Mouse (Mus musculus) neural tube, embryonic 13.5 days (tissue): ENCODE results near the gene Stat5b. TPM values are rescaled to one million over a fixed set of nuclear protein-coding genes. Genes with fewer than 3 reads are reported as not detected.

Source experiments
- ATAC-seq: fragments of 200-750 bp; cut with Nextera tagmentation; 2 replicates; pipeline ENCODE4 v1.8.0; 2017; ENCODE audit warnings: low read depth, mild to moderate bottlenecking, moderate TSS enrichment, moderate library complexity
- H3K27ac ChIP-seq: fragments of 300-500 bp; sonication (generic); replicated peaks from 2 replicates; pipeline ENCODE4 v1.5.1; 2015; ENCODE audit warnings: moderate library complexity, mild to moderate bottlenecking, inconsistent platforms
- H3K27me3 ChIP-seq: fragments of 300-500 bp; sonication (generic); 2 replicates; pipeline ENCODE4 v1.6.1; 2015; ENCODE audit warnings: mild to moderate bottlenecking, inconsistent platforms
- H3K36me3 ChIP-seq: fragments of 300-500 bp; sonication (generic); 2 replicates; pipeline ENCODE4 v1.6.1; 2015; ENCODE audit warnings: mild to moderate bottlenecking, inconsistent platforms
- H3K4me1 ChIP-seq: fragments of 300-500 bp; sonication (generic); replicated peaks from 2 replicates; pipeline ENCODE4 v1.6.1; 2015; ENCODE audit warnings: inconsistent platforms
- H3K4me2 ChIP-seq: fragments of 300-500 bp; sonication (generic); 2 replicates; pipeline ENCODE4 v1.6.1; 2015; ENCODE audit warnings: inconsistent platforms, mild to moderate bottlenecking, moderate library complexity
- H3K4me3 ChIP-seq: fragments of 300-500 bp; sonication (generic); 2 replicates; pipeline ENCODE4 v1.5.1; 2015; ENCODE audit warnings: mild to moderate bottlenecking, inconsistent platforms
- H3K9ac ChIP-seq: fragments of 300-500 bp; sonication (generic); 2 replicates; pipeline ENCODE4 v1.6.1; 2015; ENCODE audit warnings: moderate library complexity, mild to moderate bottlenecking, inconsistent platforms
- H3K9me3 ChIP-seq: fragments of 300-500 bp; sonication (generic); 2 replicates; pipeline ENCODE4 v1.6.1; 2016; ENCODE audit warnings: inconsistent platforms
- WGBS: fragments of 180-500 bp; shearing (Covaris S2); methylation state at CpG from one replicate; pipeline ENCODE4 v1.1.7; 2015; 5-methylcytosine and 5-hydroxymethylcytosine counted together
- polyA plus RNA-seq: library from polyadenylated mRNA; unstranded; fragments of >200 nt; fragmentation: Nextera tagmentation; extraction: Ambion mirVana; gene quantifications from 2 replicates; pipeline ENCODE4 v1.2.1, GENCODE M21; 2015

The Stat5b gene
- polyA plus RNA-seq, 1 experiment from 2014 or later, result 17.2 TPM

GRCm38 (mm10) chr11:100770646-100771408 lies 79.7 kb downstream of the Stat5b start, which contains the start of gene Ghdc:
Gene Ghdc, minus strand, starts transcription at chr11:100770957.
- Histone ChIP-seq H3K9me3 (no peaks in the 10 kb centered on the region), H3K4me3 (peak within 1 kb of the TSS; percentile 48), H3K36me3 (no peaks in the 10 kb centered on the region), H3K9ac (peak within 1 kb of the TSS; percentile 62), H3K27me3 (no peaks in the 10 kb centered on the region), H3K4me2 (peak within 1 kb of the TSS; percentile 54), H3K4me1 (peaks cover 13% of the 10 kb centered on the region; the same call in 1 of the 2 replicates), H3K27ac (no peak within 1 kb of the TSS)
- no peak for ATAC-seq
- WGBS, result 25% methylated on average over 17 of the region's 17 CpGs

DNA sequence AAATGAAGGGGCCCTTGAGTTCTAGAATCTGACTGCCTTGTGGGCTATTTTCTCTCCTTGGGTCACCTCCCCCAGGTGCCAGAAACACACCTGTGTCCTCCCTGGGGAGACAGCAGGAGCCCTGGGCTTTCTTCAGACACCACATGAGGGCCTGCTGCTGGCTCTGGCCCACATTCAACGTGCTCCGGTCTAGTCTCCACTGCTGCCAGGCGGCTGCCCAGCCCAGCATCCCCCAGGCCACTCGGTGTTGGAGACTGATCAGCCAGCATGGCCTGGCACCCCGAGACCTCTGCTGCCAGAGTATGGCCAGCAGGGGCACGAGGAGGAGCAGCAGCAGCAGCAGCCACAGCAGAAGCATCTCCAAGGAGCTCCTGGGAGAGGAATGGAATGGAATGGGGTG lies 80.5 kb downstream of the Stat5b start:
- WGBS, result 56% methylated on average over 6 of the region's 6 CpGs
- Histone ChIP-seq H3K4me1 (peaks cover 13% of the 10 kb centered on the region; the same call in 1 of the 2 replicates), H3K9ac (peak overlapping the region; percentile 62; the same call in 1 of the 2 replicates), H3K27me3 (no peaks in the 10 kb centered on the region), H3K27ac (no peak overlapping the region), H3K36me3 (no peaks in the 10 kb centered on the region), H3K4me3 (peak overlapping the region; percentile 48), H3K9me3 (no peaks in the 10 kb centered on the region), H3K4me2 (peak overlapping the region; percentile 54)
- ATAC-seq, result no peak

- WGBS, result 89% methylated on average over 5 of the region's 5 CpGs
- no peak for ATAC-seq
- Histone ChIP-seq H3K4me1 (peaks cover 13% of the 10 kb centered on the region; the same call in 1 of the 2 replicates), H3K27ac (no peak overlapping the region), H3K4me3 (no peak overlapping the region), H3K4me2 (no peak overlapping the region), H3K27me3 (no peaks in the 10 kb centered on the region), H3K9me3 (no peaks in the 10 kb centered on the region), H3K9ac (no peak overlapping the region), H3K36me3 (no peaks in the 10 kb centered on the region)
Measured at GRCm38 (mm10) chr11:100767871-100768270, 82.7 kb downstream of the Stat5b start.

GRCm38 (mm10) chr11:100766726-100767125 lies 83.8 kb downstream of the Stat5b start:
- 81% methylated on average over 9 of the region's 9 CpGs for WGBS
- Histone ChIP-seq H3K9me3 (no peaks in the 10 kb centered on the region), H3K27me3 (0 out of 2 replicates have a peak, but pooled peaks cover 5% of the 10 kb centered on the region), H3K4me2 (no peak overlapping the region), H3K4me1 (peaks cover 19% of the 10 kb centered on the region; the same call in 1 of the 2 replicates), H3K9ac (no peak overlapping the region), H3K36me3 (no peaks in the 10 kb centered on the region), H3K4me3 (no peak overlapping the region), H3K27ac (no peak overlapping the region)
- no peak for ATAC-seq

- Histone ChIP-seq H3K27ac (no peak within 1 kb of the TSS), H3K4me1 (peaks cover 30% of the 10 kb centered on the region), H3K4me3 (peak within 1 kb of the TSS; percentile 45), H3K36me3 (no peaks in the 10 kb centered on the region), H3K9me3 (no peaks in the 10 kb centered on the region), H3K9ac (peak within 1 kb of the TSS; percentile 70), H3K27me3 (peaks cover 12% of the 10 kb centered on the region), H3K4me2 (peak within 1 kb of the TSS; percentile 68)
- 88% methylated on average over 7 of the region's 7 CpGs for WGBS
- no peak for ATAC-seq
Measured at GRCm38 (mm10) chr11:100762831-100763230, 87.7 kb downstream of the Stat5b start, which contains the start of gene Hcrt. Gene Hcrt, minus strand, starts transcription at chr11:100762931.

DNA sequence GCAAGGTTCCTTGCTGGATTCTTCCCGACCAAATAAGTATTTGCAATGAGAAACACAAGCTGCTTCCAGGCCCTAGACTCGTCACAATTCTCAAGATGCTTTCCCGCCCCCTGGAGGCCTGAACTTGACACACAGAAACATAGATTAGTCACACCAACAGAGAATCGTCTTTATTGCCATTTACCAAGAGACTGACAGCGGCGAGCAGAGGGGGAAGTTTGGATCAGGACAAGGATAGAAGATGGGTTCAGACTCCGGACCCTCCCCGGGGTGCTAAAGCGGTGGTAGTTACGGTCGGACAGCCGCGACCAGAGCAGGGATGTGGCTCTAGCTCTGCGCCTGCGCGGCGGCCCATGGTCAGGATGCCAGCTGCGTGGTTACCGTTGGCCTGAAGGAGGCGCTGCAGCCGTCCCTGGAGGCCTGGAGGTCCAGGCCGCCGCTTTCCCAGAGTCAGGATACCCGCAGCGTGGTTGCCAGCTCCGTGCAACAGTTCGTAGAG lies 88.9 kb downstream of the Stat5b start:
- 0 out of 2 replicates have a peak overlapping the region, but pooled peaks have one; percentile 18 for H3K27ac ChIP-seq
- peak overlapping the region; percentile 45 for H3K4me3 ChIP-seq
- peak; percentile 38 for ATAC-seq
- no peaks in the 10 kb centered on the region for H3K36me3 ChIP-seq
- H3K4me2 ChIP-seq, result peak overlapping the region; percentile 68
- H3K9me3 ChIP-seq, result no peaks in the 10 kb centered on the region
- WGBS, result under 1% methylated on average over 27 of the region's 27 CpGs
- peaks cover 19% of the 10 kb centered on the region for H3K27me3 ChIP-seq
- H3K9ac ChIP-seq, result peak overlapping the region; percentile 70
- peaks cover 30% of the 10 kb centered on the region for H3K4me1 ChIP-seq

DNA sequence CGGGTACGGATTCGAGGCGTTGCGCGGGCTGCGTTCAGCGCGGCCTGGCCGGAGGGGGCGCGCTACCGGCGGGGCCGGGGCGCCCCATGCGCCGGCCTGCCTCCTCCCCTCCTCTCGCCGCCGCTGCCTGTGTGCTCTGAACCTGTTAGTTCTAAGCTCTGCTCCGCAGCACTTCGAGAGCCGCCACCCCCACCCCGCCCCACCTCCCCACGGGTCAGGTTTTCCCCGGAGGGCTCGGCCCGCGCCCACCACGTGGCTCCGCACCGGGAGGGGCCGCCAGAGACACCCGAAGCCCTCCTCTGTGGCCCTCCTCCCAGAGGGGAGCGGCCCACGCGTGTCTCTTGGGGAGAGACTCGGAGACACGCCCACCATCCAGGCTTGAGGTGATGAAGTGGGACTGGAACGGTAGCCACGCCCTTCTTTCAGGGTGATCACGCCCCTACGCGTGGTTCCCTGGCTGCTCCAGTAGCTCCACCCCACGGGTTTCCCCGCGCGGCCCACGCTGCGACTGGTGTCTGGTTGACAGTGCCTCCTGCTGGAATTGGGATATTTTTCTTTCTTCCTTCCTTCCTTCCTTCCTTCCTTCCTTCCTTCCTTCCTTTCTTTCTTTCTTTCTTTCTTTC lies 90.8 kb downstream of the Stat5b start, which contains the start of gene Kcnh4:
Gene Kcnh4 (minus strand): TSS at position 332 of the 623 bp plus-strand sequence.
- peak within 1 kb of the TSS; percentile 72 for H3K9ac ChIP-seq
- peaks cover 5% of the 10 kb centered on the region; the same call in 1 of the 2 replicates for H3K36me3 ChIP-seq
- WGBS, result under 1% methylated on average over 47 of the region's 51 CpGs
- H3K27ac ChIP-seq, result no peak within 1 kb of the TSS; the same call in 1 of the 2 replicates
- peak; percentile 65 for ATAC-seq
- H3K4me3 ChIP-seq, result peak within 1 kb of the TSS; percentile 55
- H3K4me2 ChIP-seq, result peak within 1 kb of the TSS; percentile 65
- peaks cover 30% of the 10 kb centered on the region for H3K4me1 ChIP-seq
- H3K9me3 ChIP-seq, result no peaks in the 10 kb centered on the region
- H3K27me3 ChIP-seq, result peaks cover 22% of the 10 kb centered on the region

DNA sequence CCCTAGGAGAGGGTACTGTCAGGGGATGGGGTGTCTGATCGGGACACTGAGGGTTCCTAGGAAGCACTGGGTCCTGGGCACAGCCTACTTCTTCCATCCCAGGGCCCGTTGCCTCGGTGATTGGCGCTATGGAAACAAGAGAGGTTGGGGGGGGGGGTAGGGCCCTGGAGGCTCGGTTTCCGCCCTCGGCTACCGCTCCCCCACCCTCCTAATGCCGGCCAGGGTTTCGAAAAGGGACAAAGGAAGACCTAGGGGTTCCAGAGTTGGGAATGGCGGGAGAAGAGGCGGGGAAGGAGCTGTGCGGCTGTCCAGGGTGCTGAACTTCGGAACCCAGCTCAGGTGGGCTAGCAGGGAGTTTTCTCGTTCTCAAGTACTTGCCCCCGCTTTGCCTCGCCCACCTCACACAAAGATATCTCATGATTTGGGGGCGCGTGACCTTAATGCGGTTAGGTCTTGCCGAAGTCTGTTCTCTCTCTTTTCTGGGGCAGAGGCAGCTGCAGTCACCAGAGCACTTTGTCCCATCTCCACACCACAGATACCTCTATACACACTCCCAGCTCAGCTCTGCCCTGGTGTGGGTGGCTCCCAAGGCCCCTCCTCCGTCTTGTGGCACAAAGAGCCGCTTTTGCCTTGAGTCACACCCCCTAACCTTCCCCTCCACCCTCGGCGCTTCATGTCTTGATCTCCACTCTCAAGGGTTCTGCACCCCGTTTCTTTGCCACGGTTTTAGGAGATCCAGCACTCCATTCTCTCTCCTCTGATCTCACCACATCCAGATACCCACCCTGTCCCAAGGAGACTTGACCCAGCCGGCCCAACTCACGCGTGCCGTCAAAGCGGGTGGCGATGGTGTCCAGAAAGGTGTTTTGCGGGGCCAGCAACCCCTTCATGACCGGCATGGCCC lies 91.6 kb downstream of the Stat5b start:
- H3K9ac ChIP-seq, result peak overlapping the region; percentile 72
- ATAC-seq, result peak; percentile 51
- H3K4me1 ChIP-seq, result peaks cover 30% of the 10 kb centered on the region
- peak overlapping the region; percentile 65 for H3K4me2 ChIP-seq
- no peaks in the 10 kb centered on the region for H3K9me3 ChIP-seq
- peaks cover 22% of the 10 kb centered on the region for H3K27me3 ChIP-seq
- peaks cover 9% of the 10 kb centered on the region; the same call in 1 of the 2 replicates for H3K36me3 ChIP-seq
- under 1% methylated on average over 35 of the region's 35 CpGs for WGBS
- H3K4me3 ChIP-seq, result peak overlapping the region; percentile 55
- H3K27ac ChIP-seq, result no peak overlapping the region; the same call in 1 of the 2 replicates

- WGBS, result 90% methylated on average over 12 of the region's 12 CpGs
- Histone ChIP-seq H3K4me3 (no peak overlapping the region), H3K27ac (no peak overlapping the region), H3K4me2 (peak overlapping the region; percentile 65; the same call in 1 of the 2 replicates), H3K36me3 (peaks cover 9% of the 10 kb centered on the region; the same call in 1 of the 2 replicates), H3K9ac (no peak overlapping the region), H3K4me1 (peaks cover 30% of the 10 kb centered on the region), H3K9me3 (no peaks in the 10 kb centered on the region), H3K27me3 (peaks cover 19% of the 10 kb centered on the region)
- no peak for ATAC-seq
Measured at GRCm38 (mm10) chr11:100757566-100757965, 93.0 kb downstream of the Stat5b start.

DNA sequence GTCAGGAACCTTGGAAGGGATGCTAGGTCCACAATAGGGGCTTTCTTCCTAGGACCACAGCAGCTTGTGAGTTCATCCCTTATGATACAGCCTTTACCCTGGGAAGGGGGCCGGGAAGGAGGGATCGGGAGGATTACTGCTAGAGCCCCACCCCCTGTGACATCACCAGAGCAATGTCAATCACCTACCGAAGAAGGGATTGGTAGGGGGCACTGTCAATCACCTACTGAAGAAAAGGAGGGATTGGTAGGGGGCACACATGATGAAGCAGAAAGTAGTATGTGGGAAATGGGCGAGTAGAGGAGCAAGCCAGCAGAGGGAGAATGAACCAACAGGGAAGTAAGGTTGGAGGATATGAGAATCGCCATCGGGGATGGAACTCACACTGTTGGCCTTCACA lies 94.0 kb downstream of the Stat5b start:
- no peak overlapping the region for H3K4me2 ChIP-seq
- H3K4me3 ChIP-seq, result no peak overlapping the region
- no peaks in the 10 kb centered on the region for H3K9me3 ChIP-seq
- 71% methylated on average over 6 of the region's 6 CpGs for WGBS
- peaks cover 20% of the 10 kb centered on the region for H3K27me3 ChIP-seq
- peaks cover 25% of the 10 kb centered on the region for H3K4me1 ChIP-seq
- no peak for ATAC-seq
- no peak overlapping the region for H3K9ac ChIP-seq
- H3K27ac ChIP-seq, result no peak overlapping the region
- H3K36me3 ChIP-seq, result peaks cover 11% of the 10 kb centered on the region

- no peak overlapping the region for H3K9ac ChIP-seq
- 89% methylated on average over 3 of the region's 3 CpGs for WGBS
- no peak for ATAC-seq
Measured at GRCm38 (mm10) chr11:100754693-100755057, 95.8 kb downstream of the Stat5b start.

More at GRCm38 (mm10) chr11:100754693-100755057, 95.8 kb downstream of the Stat5b start:
- peaks cover 18% of the 10 kb centered on the region for H3K36me3 ChIP-seq
- H3K4me2 ChIP-seq, result no peak overlapping the region
- H3K27me3 ChIP-seq, result peaks cover 28% of the 10 kb centered on the region
- H3K4me3 ChIP-seq, result no peak overlapping the region
- H3K4me1 ChIP-seq, result peaks cover 17% of the 10 kb centered on the region
- no peak overlapping the region for H3K27ac ChIP-seq
- H3K9me3 ChIP-seq, result no peaks in the 10 kb centered on the region
